Mouse (Mus musculus) WW6 (cell line): ENCODE results near the gene Fam172a.

Experiments
- DNase-seq: peaks from one replicate; pipeline ENCODE4 v3.0.0-alpha.2; 2013; ENCODE audit warnings: low read depth, low spot score

The Fam172a gene

GRCm38 (mm10) chr13:78198391-78198870, 496.6 kb downstream of the Fam172a start:
- no peak for DNase-seq

DNA sequence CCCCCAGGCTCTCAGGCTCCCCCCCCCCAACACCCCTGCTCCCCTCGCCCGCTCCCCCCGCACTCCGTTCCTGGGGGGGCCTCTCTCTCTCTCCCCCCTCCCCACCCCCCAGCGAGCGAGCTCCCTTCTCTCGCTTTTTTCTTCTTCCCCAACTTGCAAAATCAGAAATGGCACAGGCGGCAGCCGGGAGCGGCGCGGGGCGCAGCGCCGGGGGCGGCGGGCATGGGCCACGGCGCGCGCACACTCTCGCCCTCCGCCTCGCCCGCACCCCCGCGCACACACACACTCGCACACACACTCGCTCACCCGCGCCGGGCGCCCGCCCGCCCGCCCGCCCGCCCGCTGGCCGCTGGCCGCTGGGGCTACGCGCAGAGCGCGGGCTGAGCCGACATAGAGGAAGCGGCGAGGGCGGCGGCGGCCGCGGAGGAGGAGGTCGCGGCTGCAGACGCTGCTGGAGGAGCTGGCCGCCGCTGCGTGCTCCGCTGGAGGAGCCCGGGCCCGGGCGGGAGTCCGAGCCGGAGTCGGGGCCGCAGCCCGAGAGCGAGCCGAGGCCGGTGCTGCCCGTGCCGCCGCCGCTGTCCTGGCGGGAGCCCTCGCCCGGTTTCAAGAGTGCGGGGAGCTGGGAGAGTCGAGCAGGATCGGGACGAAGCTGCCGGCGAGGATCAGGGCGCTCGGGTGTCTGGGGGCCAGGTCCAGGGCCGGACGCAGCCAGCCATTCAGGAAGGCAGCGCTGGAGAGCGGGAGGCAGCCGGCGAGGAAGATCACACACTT, 497.2 kb downstream of the Fam172a start:
- no peak for DNase-seq

GRCm38 (mm10) chr13:78199642-78200160, 497.9 kb downstream of the Fam172a start, which contains the start of gene Nr2f1:
Gene Nr2f1, minus strand, starts transcription at chr13:78199757.
- DNase-seq, result no peak

GRCm38 (mm10) chr13:78200407-78200806, 498.6 kb downstream of the Fam172a start:
- no peak for DNase-seq

DNA sequence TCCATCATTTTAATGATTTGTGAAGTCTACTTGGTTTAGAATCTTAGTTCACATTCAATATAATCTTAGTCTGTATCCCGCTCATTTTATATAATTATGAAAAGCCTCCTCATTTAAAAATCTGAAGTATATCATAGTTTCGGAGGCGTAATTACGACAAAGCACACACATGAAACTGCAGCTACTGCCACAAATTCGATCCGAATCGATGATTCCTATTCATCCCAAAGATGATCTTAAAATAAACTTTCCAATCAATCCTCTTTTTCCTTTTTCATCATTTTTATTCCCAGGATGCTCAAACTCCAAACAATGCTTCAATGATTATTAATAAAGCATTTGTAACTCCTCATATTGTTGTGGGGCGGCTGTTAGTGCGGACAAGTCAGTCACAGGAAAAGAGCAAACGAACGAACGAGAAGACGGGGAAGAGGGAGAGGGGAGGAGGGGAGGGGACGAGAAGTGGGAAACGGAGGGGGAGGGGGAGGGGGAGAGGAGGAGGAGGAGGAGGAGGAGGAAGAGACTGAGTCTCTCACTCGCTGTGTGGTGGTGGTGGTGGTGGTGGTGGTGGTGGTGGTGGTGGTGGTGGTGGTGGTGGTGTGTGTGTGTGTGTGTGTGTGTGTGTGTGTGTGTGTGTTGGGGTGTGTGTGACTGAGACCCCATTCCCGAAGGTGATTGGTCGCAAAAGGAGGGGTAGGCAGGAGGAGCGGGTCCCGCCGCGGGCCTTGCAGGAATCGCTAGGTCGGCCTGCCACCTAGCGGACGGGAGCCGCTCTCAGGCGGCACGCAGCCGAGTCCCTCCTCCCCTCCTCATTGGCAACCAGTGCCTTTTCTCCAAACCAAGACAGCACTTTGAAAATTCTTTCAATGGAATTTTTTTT, 499.4 kb downstream of the Fam172a start:
- DNase-seq, result no peak

DNA sequence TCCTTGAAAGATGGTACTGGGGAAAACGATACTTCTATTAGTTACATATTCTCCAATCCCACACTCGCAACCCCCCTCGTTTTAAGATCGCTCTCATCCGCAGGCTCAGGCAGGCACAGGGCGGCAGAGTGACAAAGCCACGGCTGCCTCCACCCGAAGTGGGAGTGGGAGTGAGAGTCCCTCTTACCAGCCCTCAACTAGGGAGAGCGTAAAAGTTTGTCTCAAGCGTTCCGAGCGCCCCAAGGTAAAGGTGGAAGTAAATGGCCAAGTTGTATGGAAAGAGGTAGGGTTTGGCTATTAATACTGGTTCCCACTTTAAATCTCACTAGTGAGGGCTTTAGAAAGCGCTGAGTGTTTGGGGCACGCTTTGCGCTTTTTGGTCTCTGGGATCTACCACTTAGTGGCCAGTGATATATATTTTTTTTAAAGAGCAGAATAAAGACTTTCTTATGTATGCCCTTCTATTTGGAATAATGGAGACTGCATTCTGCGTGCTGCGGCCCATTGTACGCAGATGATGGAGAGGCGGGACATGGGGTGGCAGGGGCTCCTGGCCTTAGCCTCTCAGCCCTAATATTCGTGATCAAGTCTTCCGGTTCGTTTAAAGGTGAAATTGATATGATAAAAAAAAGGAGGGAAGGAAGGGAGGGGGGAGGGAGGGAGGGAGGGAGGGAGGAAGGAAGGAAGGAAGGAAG, 500.2 kb downstream of the Fam172a start:
- no peak for DNase-seq

GRCm38 (mm10) chr13:78202574-78203347, 500.9 kb downstream of the Fam172a start:
- DNase-seq, result no peak

DNA sequence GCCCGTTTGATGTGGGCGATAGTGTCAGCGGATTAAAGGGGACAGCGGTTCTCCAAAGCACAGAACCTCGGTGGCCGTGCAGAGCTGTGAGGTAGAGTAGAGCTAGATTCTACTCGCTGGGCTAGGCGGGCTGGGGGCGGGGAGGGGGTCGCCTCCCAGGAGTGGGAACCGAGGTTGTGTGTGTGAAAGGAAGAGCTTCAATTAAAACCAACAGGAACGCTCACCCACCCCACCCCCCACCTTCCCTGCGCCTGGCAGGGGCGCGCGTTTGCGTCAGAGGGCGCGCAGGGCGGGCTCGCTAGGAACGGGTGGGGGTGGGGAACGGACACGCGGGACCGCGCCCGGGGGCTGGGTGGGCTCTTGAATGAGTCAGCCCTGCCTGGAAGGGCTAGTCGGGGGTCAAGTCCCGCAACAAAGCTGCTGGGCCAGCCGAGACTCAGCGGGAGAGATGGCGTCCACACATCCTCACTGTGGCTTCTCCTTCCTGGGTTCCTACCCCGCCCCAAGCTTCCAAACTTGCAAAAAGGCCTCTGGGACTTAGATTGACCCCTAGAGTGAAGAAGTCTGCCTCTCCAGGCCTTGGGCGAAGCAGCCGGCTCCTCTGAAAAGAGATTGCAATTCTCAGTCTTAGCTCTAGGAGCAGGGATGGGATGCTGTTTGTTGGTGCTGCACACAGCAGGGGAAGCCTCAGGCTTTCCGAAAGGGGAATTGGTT, 501.7 kb downstream of the Fam172a start:
- no peak for DNase-seq

- no peak for DNase-seq
Observed at GRCm38 (mm10) chr13:78205426-78205825, 503.6 kb downstream of the Fam172a start.

GRCm38 (mm10) chr13:78206891-78207430, 505.1 kb downstream of the Fam172a start:
- no peak for DNase-seq

DNA sequence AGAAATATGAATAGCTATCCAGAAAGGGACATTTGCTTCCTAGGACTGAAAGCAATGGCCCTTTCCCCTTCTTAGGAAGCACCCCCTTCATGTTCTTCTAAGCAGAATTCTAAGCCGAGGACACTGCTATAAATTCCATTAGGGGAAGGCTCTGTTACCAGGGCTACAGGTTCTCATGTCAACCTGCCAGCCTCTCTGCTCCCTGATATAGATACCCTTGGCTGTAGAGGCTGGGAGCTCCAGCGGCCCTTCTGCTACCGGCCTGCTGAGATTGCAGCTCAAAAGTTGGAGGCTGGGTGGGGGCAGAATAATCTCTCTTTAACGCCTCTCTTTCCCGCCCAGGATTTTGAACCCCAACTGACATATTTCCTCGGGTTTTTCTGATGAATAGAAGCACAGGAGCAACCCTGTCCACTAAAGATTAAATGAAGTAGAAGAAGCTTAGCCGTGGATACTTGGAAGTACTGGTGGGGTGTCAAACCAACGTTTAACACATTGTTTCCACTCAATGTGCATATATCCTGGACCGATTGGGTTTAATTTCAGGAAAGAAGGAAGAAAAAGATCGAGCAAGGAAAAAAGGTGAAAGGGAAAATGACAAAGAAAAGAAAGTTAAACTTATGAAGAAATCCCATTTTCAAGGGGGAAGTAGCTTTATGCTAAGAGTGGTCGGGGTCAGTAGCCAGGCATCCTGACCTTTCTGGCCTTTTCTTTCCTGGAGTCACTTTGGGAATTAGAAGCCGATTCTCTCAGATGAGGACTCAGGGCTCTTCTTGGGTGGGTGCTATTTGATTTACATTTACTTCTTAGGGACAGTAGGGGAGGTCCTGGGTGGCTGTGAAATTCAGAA, 506.2 kb downstream of the Fam172a start:
- no peak for DNase-seq

DNA sequence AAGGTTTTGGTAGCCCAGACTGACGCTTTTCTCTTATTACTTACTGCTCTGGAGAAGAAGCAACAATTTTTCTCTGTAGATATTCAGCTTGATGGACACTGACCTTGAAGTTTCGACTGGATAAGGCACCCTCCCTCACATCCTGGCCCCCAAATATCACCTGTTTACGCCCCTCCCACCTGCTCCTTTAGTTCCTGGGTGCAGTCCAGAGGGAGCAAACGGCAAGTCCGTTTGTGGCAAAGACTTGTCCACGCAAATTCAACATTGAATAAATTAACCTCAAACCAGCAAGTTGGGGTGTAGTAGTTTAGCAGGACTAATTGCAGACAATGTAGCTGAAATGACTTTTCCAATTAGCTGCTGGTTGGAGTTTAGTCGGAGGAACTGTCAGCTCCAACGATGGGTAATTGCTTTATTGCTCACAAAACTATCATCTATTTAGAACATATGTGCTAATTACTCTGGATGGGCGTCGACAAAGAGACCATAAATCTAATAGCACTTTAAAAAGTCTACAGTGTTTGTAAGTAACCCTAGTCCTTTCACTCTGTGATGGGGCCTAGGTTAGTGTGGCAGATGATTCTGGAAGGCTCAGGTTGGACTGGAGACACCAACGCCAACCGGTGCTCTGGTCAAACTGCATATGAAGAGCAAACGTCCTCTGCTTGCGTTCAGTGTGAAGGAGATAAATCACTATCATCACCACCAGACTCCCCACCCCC, 507.0 kb downstream of the Fam172a start:
- DNase-seq, result no peak

DNA sequence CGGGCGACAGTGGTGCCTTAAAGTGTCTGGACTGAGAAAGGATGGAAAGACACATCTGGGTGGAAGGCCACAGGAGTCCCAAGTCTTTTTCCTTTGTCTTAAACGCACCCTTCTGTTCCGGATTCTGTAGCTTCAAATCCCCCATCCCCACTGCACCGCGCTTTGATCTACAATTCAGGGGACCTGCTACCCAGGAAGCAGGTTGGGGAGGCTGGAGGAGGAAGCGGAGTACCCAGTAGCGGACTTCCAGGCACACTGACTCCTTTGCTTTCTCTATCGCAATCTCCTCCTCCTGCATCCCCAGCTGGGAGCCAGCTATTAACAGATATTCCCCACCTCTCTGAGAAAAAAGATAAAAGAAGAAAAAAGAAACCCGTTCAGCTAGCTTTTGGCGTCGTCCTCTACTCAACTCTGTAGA, 507.8 kb downstream of the Fam172a start:
- DNase-seq, result no peak

DNA sequence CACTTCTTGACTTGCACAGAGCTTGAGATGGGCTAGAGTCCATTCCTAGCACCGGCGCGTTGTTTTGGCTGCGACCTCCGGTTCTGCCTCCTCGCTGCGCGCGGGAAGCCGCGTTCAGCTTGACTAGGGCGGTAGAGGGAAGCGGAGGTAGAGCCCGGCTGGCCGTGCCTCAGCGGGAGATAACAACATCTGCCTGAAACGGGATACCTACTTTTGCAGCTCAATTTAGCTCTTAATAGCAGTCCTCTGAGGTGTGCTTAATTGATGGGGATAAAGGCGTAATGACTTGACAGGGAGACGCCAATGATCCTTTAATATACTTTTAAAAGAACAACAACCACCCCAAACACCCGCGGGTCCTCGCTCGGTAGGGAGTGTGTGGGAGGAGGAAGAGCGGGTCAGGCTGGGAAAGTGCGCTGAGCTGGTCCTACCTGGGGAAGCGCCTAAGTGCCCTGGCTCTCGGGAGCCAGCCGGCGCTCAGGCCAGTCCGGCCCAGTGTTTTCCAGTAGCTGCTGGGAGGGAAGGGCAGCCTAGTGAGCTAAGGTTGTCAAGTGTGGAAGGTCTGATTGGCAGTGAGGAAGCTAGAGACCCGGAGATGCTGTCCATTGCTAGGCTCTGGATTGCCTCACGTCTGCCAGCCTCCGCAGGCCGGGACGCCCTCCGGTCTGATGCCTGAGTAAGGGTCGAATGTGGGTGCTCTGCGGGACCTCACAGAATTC, 508.4 kb downstream of the Fam172a start:
- no peak for DNase-seq

DNA sequence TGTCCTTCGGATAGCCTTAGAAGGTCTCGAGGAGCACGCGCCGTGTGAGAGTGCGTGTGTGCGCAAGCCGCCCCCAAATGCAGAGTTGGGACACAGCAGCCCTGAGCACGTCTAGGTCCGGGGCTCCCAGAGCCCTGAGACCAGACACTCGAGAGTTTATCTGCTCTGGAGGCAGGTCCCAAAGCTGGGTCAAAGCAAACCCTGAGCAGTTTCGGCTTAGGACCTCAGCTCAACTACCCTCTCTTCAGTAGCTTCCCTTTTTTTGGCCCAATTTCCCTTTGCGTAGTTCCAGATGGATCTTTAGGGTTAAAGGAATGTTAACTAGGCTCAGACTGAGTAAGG, 508.9 kb downstream of the Fam172a start:
- no peak for DNase-seq

- DNase-seq, result no peak
Observed at GRCm38 (mm10) chr13:78211231-78212010, 509.6 kb downstream of the Fam172a start.

- DNase-seq, result no peak
Observed at GRCm38 (mm10) chr13:78212111-78212510, 510.3 kb downstream of the Fam172a start.
